Mouse (Mus musculus) embryo, embryonic 11 days (tissue): ENCODE data around the gene Arl6.

ENCODE experiments used
- DNase-seq: peaks from one replicate; pipeline ENCODE4 v3.0.0-alpha.2; 2015

The Arl6 gene

GRCm38 (mm10) chr16:59586911-59587310 is 52.3 kb downstream of the Arl6 start:
- DNase-seq = no peak

- DNase-seq = no peak
Observed at GRCm38 (mm10) chr16:59586276-59586675, 52.9 kb downstream of the Arl6 start.

DNA sequence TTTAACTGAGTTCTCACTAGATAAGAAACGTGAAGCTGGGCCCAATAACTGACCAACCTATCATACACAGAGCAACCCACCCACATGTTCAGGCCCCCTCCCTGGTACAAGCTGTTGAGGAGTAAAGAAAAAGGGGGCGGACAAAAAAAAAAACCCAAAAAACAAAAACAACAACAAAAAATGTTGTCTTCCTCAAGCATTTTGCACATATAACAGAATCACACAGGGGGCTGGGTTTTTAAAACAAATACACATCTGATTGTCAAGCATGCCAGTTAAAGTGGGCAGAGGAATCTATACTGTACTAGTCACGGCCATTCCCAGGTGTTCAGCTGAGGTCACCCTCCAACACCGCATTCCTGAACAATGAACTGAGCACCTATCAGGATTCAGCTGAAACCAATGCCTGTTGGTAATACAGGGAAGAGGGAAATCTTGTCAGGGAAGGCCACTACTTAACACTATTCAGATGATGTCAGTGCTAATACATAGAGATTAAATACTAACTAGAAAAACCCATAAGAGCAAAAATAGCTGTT is 53.4 kb downstream of the Arl6 start:
- DNase-seq = no peak

- DNase-seq = no peak
Observed at GRCm38 (mm10) chr16:59583515-59583914, 55.7 kb downstream of the Arl6 start.

- DNase-seq = no peak
Observed at GRCm38 (mm10) chr16:59579237-59579636, 60.0 kb downstream of the Arl6 start.

DNA sequence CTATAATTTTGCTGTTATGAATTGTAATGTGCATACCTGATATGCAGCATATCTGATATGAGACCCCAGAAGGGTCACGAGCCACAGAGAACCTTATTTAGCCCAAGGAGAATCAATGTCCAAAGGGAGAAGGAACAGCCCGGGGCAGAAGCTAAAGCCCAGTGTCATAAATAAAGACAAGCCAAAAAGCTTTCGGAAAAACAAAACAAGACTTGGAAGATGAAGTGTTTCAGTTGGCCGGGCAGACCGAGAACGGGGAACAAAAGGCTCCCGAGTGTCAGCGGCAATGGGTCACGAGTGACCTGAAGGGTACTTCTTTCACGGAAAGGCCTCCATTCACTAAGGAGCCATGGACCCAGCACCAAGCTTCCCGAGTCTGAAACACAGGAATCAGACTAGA is 65.2 kb downstream of the Arl6 start:
- no peak for DNase-seq

- DNase-seq = no peak
Observed at GRCm38 (mm10) chr16:59572685-59573084, 66.5 kb downstream of the Arl6 start.

- DNase-seq = no peak
Observed at GRCm38 (mm10) chr16:59570807-59571206, 68.4 kb downstream of the Arl6 start.

DNA sequence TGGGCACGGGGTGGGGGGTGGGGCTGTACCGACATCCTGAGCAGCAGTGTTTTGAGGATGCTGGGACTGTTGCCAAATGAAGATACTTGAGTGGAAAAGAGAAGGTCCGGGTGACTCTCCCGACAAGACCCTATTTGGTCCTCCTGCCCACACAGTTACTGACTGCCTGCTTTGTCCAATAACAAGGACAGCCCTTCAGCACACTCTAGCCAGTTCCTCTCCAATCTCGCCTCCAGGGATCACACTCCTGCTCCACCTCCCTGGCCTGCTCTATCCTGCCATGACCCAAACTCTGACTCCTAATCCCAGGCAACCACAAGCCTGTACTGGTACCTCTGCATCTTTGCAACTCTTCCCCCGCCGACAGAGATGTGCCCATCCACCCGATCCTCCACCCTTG is 69.4 kb downstream of the Arl6 start:
- no peak for DNase-seq

GRCm38 (mm10) chr16:59567721-59568381 is 71.3 kb downstream of the Arl6 start:
- no peak for DNase-seq

DNA sequence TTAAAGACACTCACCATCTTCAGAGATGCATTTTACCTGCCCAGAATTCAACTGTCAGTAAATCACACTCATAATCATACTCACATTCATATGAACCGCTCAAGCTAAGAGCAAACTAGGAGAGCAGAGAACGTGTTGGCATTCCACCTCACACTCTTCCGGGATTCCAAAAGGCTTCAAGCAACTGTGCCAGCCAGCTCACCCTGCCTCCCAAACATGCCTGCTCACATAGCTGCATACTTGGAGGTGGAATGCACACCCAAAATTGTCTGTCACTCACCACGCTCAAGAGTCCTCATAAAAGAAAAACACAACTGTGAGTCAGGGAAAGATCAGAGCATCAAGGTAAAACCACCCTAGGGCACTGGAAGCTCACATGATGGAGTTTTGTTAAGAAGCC is 72.8 kb downstream of the Arl6 start:
- DNase-seq = no peak

DNA sequence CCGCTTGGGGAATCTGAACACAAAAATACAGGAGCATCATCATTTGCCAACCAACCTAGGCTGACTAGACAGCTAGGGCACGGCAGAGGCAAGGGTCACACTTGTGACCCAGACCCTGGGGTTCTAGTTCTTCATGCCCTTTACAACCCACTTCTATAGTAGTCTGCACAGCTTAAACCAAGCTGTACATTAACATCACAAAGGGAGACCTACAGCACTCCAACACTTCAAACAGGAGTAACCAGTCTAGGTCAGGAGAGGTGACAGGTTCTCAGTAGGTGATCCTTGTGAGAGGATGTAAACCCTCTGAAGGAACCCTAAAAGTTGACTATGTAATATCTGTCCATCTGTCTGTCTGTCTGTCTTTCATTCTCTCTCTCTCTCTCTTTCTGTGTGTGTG is 73.6 kb downstream of the Arl6 start:
- no peak for DNase-seq

DNA sequence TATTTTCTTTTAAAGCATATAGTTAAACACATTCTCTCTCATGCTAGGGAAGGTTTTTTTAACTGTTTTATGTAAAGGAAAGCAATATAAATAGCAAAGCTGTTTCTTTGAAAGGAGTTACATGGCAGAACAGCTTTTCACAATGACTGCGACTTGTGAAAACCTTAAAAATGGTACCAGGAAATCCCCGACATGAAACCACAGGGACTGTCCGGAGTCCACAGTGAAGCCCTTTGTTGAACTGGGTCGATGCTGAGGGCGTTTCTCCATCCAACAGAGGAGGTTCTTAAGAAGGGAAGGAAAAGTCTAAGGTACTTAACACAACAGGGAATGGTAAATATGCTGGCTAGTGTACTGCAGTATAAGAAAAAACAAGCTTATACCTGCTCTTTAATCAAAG is 75.2 kb downstream of the Arl6 start:
- no peak for DNase-seq
